Mouse (Mus musculus) erythroblast, embryonic 14.5 days (primary cell): ENCODE measurements around the gene Ccdc92b.

Experiments used
- GATA1 ChIP-seq: IDR thresholded peaks from 2 replicates; pipeline ENCODE4 v1.6.1; 2012; ENCODE audit warnings: low read length, inconsistent platforms, mixed read lengths
- TAL1 ChIP-seq: IDR thresholded peaks from 3 replicates; pipeline ENCODE4 v1.6.1; 2012; ENCODE audit warnings: low read length, inconsistent platforms, mixed read lengths

DNA sequence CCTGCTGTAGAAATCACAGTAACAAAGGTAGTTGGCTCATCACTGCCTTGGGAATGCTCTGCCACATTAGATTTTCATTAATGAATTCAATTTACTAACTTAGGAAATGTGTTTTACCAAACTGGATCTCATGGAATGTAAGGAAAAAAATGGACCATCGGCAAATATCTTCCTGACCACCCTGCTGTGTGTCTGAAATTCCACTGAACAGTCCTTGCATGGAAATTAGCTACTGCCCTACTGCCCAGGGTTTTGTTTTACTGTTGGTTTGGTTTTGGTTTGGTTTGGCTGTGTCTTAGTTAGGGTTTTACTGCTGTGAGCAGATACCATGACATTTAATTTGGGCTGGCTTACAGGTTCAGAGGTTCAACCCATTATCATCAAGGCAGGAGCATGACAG lies 17.1 kb upstream of the Ccdc92b start:
- TF ChIP-seq GATA1 (no peak), TAL1 (no peak)
